Mouse (Mus musculus): Measurements from ENCODE around the gene Gpr158. TPM values are rescaled to one million over a fixed set of nuclear protein-coding genes. Genes with fewer than 3 reads are reported as not detected.

The Gpr158 gene
- polyA plus RNA-seq, 1 experiment from 2014 or later: 0.05 TPM

GRCm38 (mm10) chr2:21808510-21808909 lies 441.2 kb downstream of the Gpr158 start:
- H3K9ac ChIP-seq (ENCODE audit: low read length): no peak overlapping the region
- no peaks in the 10 kb centered on the region for H3K4me1 ChIP-seq (ENCODE audit: control insufficient read depth, insufficient read depth, low read length)
- no peaks in the 10 kb centered on the region for H3K27me3 ChIP-seq (ENCODE audit: control insufficient read depth, insufficient read depth, low read length)
- no peaks in the 10 kb centered on the region for H3K36me3 ChIP-seq (ENCODE audit: control insufficient read depth, insufficient read depth, low read length)
- H3K27ac ChIP-seq (ENCODE audit: low read length): no peak overlapping the region
- H3K4me3 ChIP-seq (replicated peaks; ENCODE audit: low read length): no peak overlapping the region
- no peaks in the 10 kb centered on the region for H3K9me3 ChIP-seq (replicated peaks; ENCODE audit: control insufficient read depth, low read length)
- WGBS: 70% methylated on average over 2 of the region's 2 CpGs
- H3K4me2 ChIP-seq (ENCODE audit: low read depth, low read length): no peak overlapping the region
- no peak for ATAC-seq (ENCODE audit: insufficient read depth, low FRiP score)

GRCm38 (mm10) chr2:21810431-21810830 lies 443.1 kb downstream of the Gpr158 start:
- no peaks in the 10 kb centered on the region for H3K27me3 ChIP-seq (ENCODE audit: control insufficient read depth, insufficient read depth, low read length)
- no peak overlapping the region for H3K4me3 ChIP-seq (replicated peaks; ENCODE audit: low read length)
- H3K27ac ChIP-seq (ENCODE audit: low read length): no peak overlapping the region
- no peaks in the 10 kb centered on the region for H3K36me3 ChIP-seq (ENCODE audit: control insufficient read depth, insufficient read depth, low read length)
- ATAC-seq (ENCODE audit: insufficient read depth, low FRiP score): no peak
- H3K4me1 ChIP-seq (ENCODE audit: control insufficient read depth, insufficient read depth, low read length): no peaks in the 10 kb centered on the region
- no peak overlapping the region for H3K4me2 ChIP-seq (ENCODE audit: low read depth, low read length)
- WGBS: 90% methylated on average over 4 of the region's 4 CpGs
- no peak overlapping the region for H3K9ac ChIP-seq (ENCODE audit: low read length)
- H3K9me3 ChIP-seq (replicated peaks; ENCODE audit: control insufficient read depth, low read length): no peaks in the 10 kb centered on the region

GRCm38 (mm10) chr2:21864061-21864460 lies 496.7 kb downstream of the Gpr158 start:
- Histone ChIP-seq H3K4me2 (ENCODE audit: low read depth, low read length) (no peak overlapping the region), H3K36me3 (ENCODE audit: control insufficient read depth, insufficient read depth, low read length) (no peaks in the 10 kb centered on the region), H3K4me1 (ENCODE audit: control insufficient read depth, insufficient read depth, low read length) (no peaks in the 10 kb centered on the region), H3K9ac (ENCODE audit: low read length) (no peak overlapping the region), H3K9me3 (replicated peaks; ENCODE audit: control insufficient read depth, low read length) (no peaks in the 10 kb centered on the region), H3K27ac (ENCODE audit: low read length) (no peak overlapping the region), H3K27me3 (ENCODE audit: control insufficient read depth, insufficient read depth, low read length) (no peaks in the 10 kb centered on the region), H3K4me3 (replicated peaks; ENCODE audit: low read length) (no peak overlapping the region)
- ATAC-seq (ENCODE audit: insufficient read depth, low FRiP score): no peak

Other genes starting within 250 kb of the Gpr158 start
- gene Enkur, start 162.2 kb upstream of the Gpr158 start, polyA plus RNA-seq (2015; fragmentation: Nextera tagmentation; extraction: Ambion mirVana): 1.1 and 1.5 TPM in 2 replicates
- gene Thnsl1, start 161.8 kb upstream of the Gpr158 start, polyA plus RNA-seq (2015; fragmentation: Nextera tagmentation; extraction: Ambion mirVana): 7.6 and 8.0 TPM in 2 replicates